Mouse (Mus musculus): Measurements from ENCODE around the gene Mup18.
"Not testable (repeated sequence)": the region's sequence is repeated elsewhere in the genome, so short reads cannot be mapped to it uniquely, and the experiment has no call there.

The Mup18 gene

GRCm38 (mm10) chr4:61674036-61674435, at the start of gene Mup18:
TSS of gene Mup18 (minus strand) at chr4:61674136.
- DNase-seq (ENCODE audit: low spot score in 2 of 2) = not testable (repeated sequence)

GRCm38 (mm10) chr4:61714296-61714695, 40.4 kb upstream of the Mup18 start:
- DNase-seq (ENCODE audit: low spot score in 2 of 2) = not testable (repeated sequence)

Measured in right cerebral cortex, postnatal 36 days (tissue).